Mouse (Mus musculus): Measurements from ENCODE around the gene Crebbp. TPM values are rescaled to one million over a fixed set of nuclear protein-coding genes. Genes with fewer than 3 reads are reported as not detected.
"Not testable (repeated sequence)": the region's sequence is repeated elsewhere in the genome, so short reads cannot be mapped to it uniquely, and the experiment has no call there.

Gene Crebbp
- polyA plus RNA-seq, 1 experiment from 2014 or later, result 20.6 TPM

GRCm38 (mm10) chr16:4100374-4100773 is 113.4 kb downstream of the Crebbp start:
- Histone ChIP-seq H3K36me3 (ENCODE audit: control insufficient read depth, insufficient read depth) (peaks cover 41% of the 10 kb centered on the region), H3K9ac (ENCODE audit: low read length) (no peak overlapping the region), H3K9me3 (replicated peaks; ENCODE audit: control insufficient read depth, low read length) (no peaks in the 10 kb centered on the region), H3K27me3 (ENCODE audit: control insufficient read depth, insufficient read depth, low read length) (no peaks in the 10 kb centered on the region), H3K4me2 (ENCODE audit: low read depth, low read length) (no peak overlapping the region), H3K4me3 (ENCODE audit: low read length) (no peak overlapping the region), H3K4me1 (ENCODE audit: control insufficient read depth, insufficient read depth, low read length) (no peaks in the 10 kb centered on the region), H3K27ac (ENCODE audit: low read length) (no peak overlapping the region)
- ATAC-seq (replicated peaks; ENCODE audit: extremely low read depth, insufficient read depth, low FRiP score), result no peak
- WGBS, result 85% methylated on average over 2 of the region's 2 CpGs

- Histone ChIP-seq H3K4me2 (ENCODE audit: low read depth, low read length) (no peak overlapping the region), H3K9ac (ENCODE audit: low read length) (no peak overlapping the region), H3K36me3 (ENCODE audit: control insufficient read depth, insufficient read depth) (peaks cover 66% of the 10 kb centered on the region), H3K27me3 (ENCODE audit: control insufficient read depth, insufficient read depth, low read length) (no peaks in the 10 kb centered on the region), H3K4me3 (ENCODE audit: low read length) (no peak overlapping the region), H3K9me3 (replicated peaks; ENCODE audit: control insufficient read depth, low read length) (no peaks in the 10 kb centered on the region), H3K4me1 (ENCODE audit: control insufficient read depth, insufficient read depth, low read length) (no peaks in the 10 kb centered on the region), H3K27ac (ENCODE audit: low read length) (no peak overlapping the region)
- no peak for ATAC-seq (replicated peaks; ENCODE audit: extremely low read depth, insufficient read depth, low FRiP score)
- WGBS, result 93% methylated on average over 1 of the region's 1 CpGs
These were observed 116.3 kb downstream of the Crebbp start for GRCm38 (mm10) chr16:4097521-4097920.

- Histone ChIP-seq H3K9ac (ENCODE audit: low read length) (no peak overlapping the region), H3K4me3 (ENCODE audit: low read length) (no peak overlapping the region)
These were observed 116.9 kb downstream of the Crebbp start for GRCm38 (mm10) chr16:4096898-4097297.

GRCm38 (mm10) chr16:4096141-4096540 is 117.7 kb downstream of the Crebbp start:
- peaks cover 74% of the 10 kb centered on the region for H3K36me3 ChIP-seq (ENCODE audit: control insufficient read depth, insufficient read depth)

More at GRCm38 (mm10) chr16:4096898-4097297, 116.9 kb downstream of the Crebbp start:
- Histone ChIP-seq H3K4me2 (ENCODE audit: low read depth, low read length) (no peak overlapping the region), H3K27ac (ENCODE audit: low read length) (no peak overlapping the region), H3K4me1 (ENCODE audit: control insufficient read depth, insufficient read depth, low read length) (no peaks in the 10 kb centered on the region), H3K9me3 (replicated peaks; ENCODE audit: control insufficient read depth, low read length) (no peaks in the 10 kb centered on the region), H3K27me3 (ENCODE audit: control insufficient read depth, insufficient read depth, low read length) (no peaks in the 10 kb centered on the region), H3K36me3 (ENCODE audit: control insufficient read depth, insufficient read depth) (peaks cover 70% of the 10 kb centered on the region)
- no peak for ATAC-seq (replicated peaks; ENCODE audit: extremely low read depth, insufficient read depth, low FRiP score)

GRCm38 (mm10) chr16:4087214-4087913 is 126.4 kb downstream of the Crebbp start:
- no peaks in the 10 kb centered on the region for H3K9me3 ChIP-seq (replicated peaks; ENCODE audit: control insufficient read depth, low read length)
- 90% methylated on average over 8 of the region's 8 CpGs for WGBS
- peaks cover 74% of the 10 kb centered on the region for H3K36me3 ChIP-seq (ENCODE audit: control insufficient read depth, insufficient read depth)
- no peak overlapping the region for H3K4me2 ChIP-seq (ENCODE audit: low read depth, low read length)
- H3K4me1 ChIP-seq (ENCODE audit: control insufficient read depth, insufficient read depth, low read length), result no peaks in the 10 kb centered on the region
- no peaks in the 10 kb centered on the region for H3K27me3 ChIP-seq (ENCODE audit: control insufficient read depth, insufficient read depth, low read length)
- no peak overlapping the region for H3K9ac ChIP-seq (ENCODE audit: low read length)
- no peak overlapping the region for H3K4me3 ChIP-seq (ENCODE audit: low read length)
- no peak overlapping the region for H3K27ac ChIP-seq (ENCODE audit: low read length)
- no peak for ATAC-seq (replicated peaks; ENCODE audit: extremely low read depth, insufficient read depth, low FRiP score)

More at GRCm38 (mm10) chr16:4096141-4096540, 117.7 kb downstream of the Crebbp start:
- ATAC-seq (replicated peaks; ENCODE audit: extremely low read depth, insufficient read depth, low FRiP score), result no peak
- H3K9me3 ChIP-seq (replicated peaks; ENCODE audit: control insufficient read depth, low read length), result no peaks in the 10 kb centered on the region
- H3K27me3 ChIP-seq (ENCODE audit: control insufficient read depth, insufficient read depth, low read length), result no peaks in the 10 kb centered on the region
- H3K9ac ChIP-seq (ENCODE audit: low read length), result no peak overlapping the region
- no peaks in the 10 kb centered on the region for H3K4me1 ChIP-seq (ENCODE audit: control insufficient read depth, insufficient read depth, low read length)
- no peak overlapping the region for H3K4me3 ChIP-seq (ENCODE audit: low read length)
- H3K4me2 ChIP-seq (ENCODE audit: low read depth, low read length), result no peak overlapping the region
- 92% methylated on average over 3 of the region's 3 CpGs for WGBS
- no peak overlapping the region for H3K27ac ChIP-seq (ENCODE audit: low read length)

- Histone ChIP-seq H3K27ac (ENCODE audit: low read length) (no peak overlapping the region), H3K36me3 (ENCODE audit: control insufficient read depth, insufficient read depth) (peaks cover 69% of the 10 kb centered on the region), H3K4me2 (ENCODE audit: low read depth, low read length) (no peak overlapping the region), H3K9me3 (replicated peaks; ENCODE audit: control insufficient read depth, low read length) (no peaks in the 10 kb centered on the region), H3K27me3 (ENCODE audit: control insufficient read depth, insufficient read depth, low read length) (no peaks in the 10 kb centered on the region), H3K9ac (ENCODE audit: low read length) (no peak overlapping the region), H3K4me1 (ENCODE audit: control insufficient read depth, insufficient read depth, low read length) (peaks cover 5% of the 10 kb centered on the region), H3K4me3 (ENCODE audit: low read length) (no peak overlapping the region)
- WGBS, result 90% methylated on average over 9 of the region's 9 CpGs
- no peak for ATAC-seq (replicated peaks; ENCODE audit: extremely low read depth, insufficient read depth, low FRiP score)
These were observed 127.9 kb downstream of the Crebbp start for GRCm38 (mm10) chr16:4085851-4086387.

- H3K36me3 ChIP-seq (ENCODE audit: control insufficient read depth, insufficient read depth), result peaks cover 62% of the 10 kb centered on the region
- 95% methylated on average over 7 of the region's 7 CpGs for WGBS
These were observed 128.7 kb downstream of the Crebbp start for GRCm38 (mm10) chr16:4085051-4085450.

GRCm38 (mm10) chr16:4080419-4080818 is 133.4 kb downstream of the Crebbp start:
- ATAC-seq (replicated peaks; ENCODE audit: extremely low read depth, insufficient read depth, low FRiP score); H3K4me3 ChIP-seq (ENCODE audit: low read length); H3K4me2 ChIP-seq (ENCODE audit: low read depth, low read length); H3K9me3 ChIP-seq (replicated peaks; ENCODE audit: control insufficient read depth, low read length); H3K27me3 ChIP-seq (ENCODE audit: control insufficient read depth, insufficient read depth, low read length); H3K9ac ChIP-seq (ENCODE audit: low read length): not testable (repeated sequence)
- Histone ChIP-seq H3K36me3 (ENCODE audit: control insufficient read depth, insufficient read depth) (peaks cover 27% of the 10 kb centered on the region), H3K27ac (ENCODE audit: low read length) (peak overlapping the region; percentile 75), H3K4me1 (ENCODE audit: control insufficient read depth, insufficient read depth, low read length) (peaks cover 30% of the 10 kb centered on the region)
- WGBS, result 27% methylated on average over 3 of the region's 3 CpGs

More at GRCm38 (mm10) chr16:4085051-4085450, 128.7 kb downstream of the Crebbp start:
- ATAC-seq (replicated peaks; ENCODE audit: extremely low read depth, insufficient read depth, low FRiP score), result no peak
- no peaks in the 10 kb centered on the region for H3K27me3 ChIP-seq (ENCODE audit: control insufficient read depth, insufficient read depth, low read length)
- H3K4me2 ChIP-seq (ENCODE audit: low read depth, low read length), result no peak overlapping the region
- no peak overlapping the region for H3K27ac ChIP-seq (ENCODE audit: low read length)
- peaks cover 12% of the 10 kb centered on the region for H3K4me1 ChIP-seq (ENCODE audit: control insufficient read depth, insufficient read depth, low read length)
- H3K4me3 ChIP-seq (ENCODE audit: low read length), result no peak overlapping the region
- no peaks in the 10 kb centered on the region for H3K9me3 ChIP-seq (replicated peaks; ENCODE audit: control insufficient read depth, low read length)
- H3K9ac ChIP-seq (ENCODE audit: low read length), result no peak overlapping the region

- 28% methylated on average over 1 of the region's 1 CpGs for WGBS
- no peak overlapping the region for H3K4me3 ChIP-seq (ENCODE audit: low read length)
- H3K4me1 ChIP-seq (ENCODE audit: control insufficient read depth, insufficient read depth, low read length), result peaks cover 36% of the 10 kb centered on the region
- no peaks in the 10 kb centered on the region for H3K9me3 ChIP-seq (replicated peaks; ENCODE audit: control insufficient read depth, low read length)
- ATAC-seq (replicated peaks; ENCODE audit: extremely low read depth, insufficient read depth, low FRiP score), result peak; percentile 46
- peak overlapping the region; percentile 75 for H3K27ac ChIP-seq (ENCODE audit: low read length)
- H3K9ac ChIP-seq (ENCODE audit: low read length), result no peak overlapping the region
- H3K4me2 ChIP-seq (ENCODE audit: low read depth, low read length), result no peak overlapping the region
- H3K27me3 ChIP-seq (ENCODE audit: control insufficient read depth, insufficient read depth, low read length), result no peaks in the 10 kb centered on the region
- H3K36me3 ChIP-seq (ENCODE audit: control insufficient read depth, insufficient read depth), result peaks cover 20% of the 10 kb centered on the region
These were observed 134.1 kb downstream of the Crebbp start for GRCm38 (mm10) chr16:4079656-4080055.
